Mouse (Mus musculus) heart, embryonic 13.5 days (tissue): ENCODE results near the gene Taok3. TPM values are rescaled to one million over a fixed set of nuclear protein-coding genes. Genes with fewer than 3 reads are reported as not detected.

Source experiments
- ATAC-seq: fragments of 200-750 bp; cut with Nextera tagmentation; 2 replicates; pipeline ENCODE4 v1.8.0; 2017; ENCODE audit warnings: moderate TSS enrichment; ENCODE audit not compliant: insufficient number of reproducible peaks, low FRiP score, low TSS enrichment; ENCODE audit errors: extremely low read depth
- H3K27ac ChIP-seq: fragments of 300-500 bp; sonication (generic); replicated peaks from 2 replicates; pipeline ENCODE4 v1.5.1; 2015; ENCODE audit warnings: moderate library complexity, mild to moderate bottlenecking, inconsistent platforms
- H3K27me3 ChIP-seq: fragments of 300-500 bp; sonication (generic); replicated peaks from 2 replicates; pipeline ENCODE4 v1.6.1; 2015; ENCODE audit warnings: mild to moderate bottlenecking, inconsistent platforms
- H3K36me3 ChIP-seq: fragments of 300-500 bp; sonication (generic); 2 replicates; pipeline ENCODE4 v1.6.1; 2015; ENCODE audit warnings: mild to moderate bottlenecking, inconsistent platforms
- H3K4me1 ChIP-seq: fragments of 300-500 bp; sonication (generic); 2 replicates; pipeline ENCODE4 v1.6.1; 2015; ENCODE audit warnings: inconsistent platforms
- H3K4me2 ChIP-seq: fragments of 300-500 bp; sonication (generic); 2 replicates; pipeline ENCODE4 v1.6.1; 2015; ENCODE audit warnings: inconsistent platforms, mild to moderate bottlenecking, moderate library complexity
- H3K4me3 ChIP-seq: fragments of 300-500 bp; sonication (generic); 2 replicates; pipeline ENCODE4 v1.5.1; 2015; ENCODE audit warnings: moderate library complexity, mild to moderate bottlenecking, inconsistent platforms
- H3K9ac ChIP-seq: fragments of 300-500 bp; sonication (generic); 2 replicates; pipeline ENCODE4 v1.6.1; 2015; ENCODE audit warnings: inconsistent platforms, mild to moderate bottlenecking, moderate library complexity
- H3K9me3 ChIP-seq: fragments of 300-500 bp; sonication (generic); 2 replicates; pipeline ENCODE4 v1.6.1; 2016; ENCODE audit warnings: inconsistent platforms
- WGBS: fragments of 180-500 bp; shearing (Covaris S2); methylation state at CpG from one replicate; pipeline ENCODE4 v1.1.7; 2015; ENCODE audit warnings: mixed read lengths; 5-methylcytosine and 5-hydroxymethylcytosine counted together
- polyA plus RNA-seq: library from polyadenylated mRNA; unstranded; fragments of >200 nt; fragmentation: Nextera tagmentation; extraction: Ambion mirVana; gene quantifications from 2 replicates; pipeline ENCODE4 v1.2.1, GENCODE M21; 2015

The Taok3 gene
- polyA plus RNA-seq, 1 experiment from 2014 or later: 8.5 TPM

DNA sequence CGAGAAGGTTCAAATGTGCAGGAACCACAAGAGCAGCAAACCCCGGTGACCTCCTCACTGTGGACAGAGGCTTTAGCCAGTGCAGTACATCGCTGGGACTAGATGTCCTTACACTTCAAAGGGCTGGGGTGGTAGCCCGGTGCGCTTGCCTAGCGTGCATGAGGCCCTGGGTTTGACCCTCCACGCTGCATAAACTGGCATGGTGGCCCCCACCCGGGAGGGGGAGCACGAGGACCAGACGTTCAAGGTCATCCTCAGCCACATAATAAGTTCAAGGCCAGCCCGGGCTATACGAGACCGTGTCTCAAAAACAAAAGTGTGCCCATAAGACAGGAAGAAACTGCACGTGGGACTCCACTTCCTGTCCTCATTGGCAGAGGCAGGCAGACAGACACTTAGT is 148.0 kb downstream of the Taok3 start:
- H3K4me1 ChIP-seq: no peaks in the 10 kb centered on the region
- WGBS: 76% methylated on average over 14 of the region's 14 CpGs
- H3K36me3 ChIP-seq: peaks cover 35% of the 10 kb centered on the region
- no peak overlapping the region for H3K27ac ChIP-seq
- H3K4me2 ChIP-seq: no peak overlapping the region
- H3K9me3 ChIP-seq: 0 out of 2 replicates have a peak, but pooled peaks cover 5% of the 10 kb centered on the region
- no peaks in the 10 kb centered on the region for H3K27me3 ChIP-seq
- no peak for ATAC-seq
- no peak overlapping the region for H3K9ac ChIP-seq
- H3K4me3 ChIP-seq: no peak overlapping the region

DNA sequence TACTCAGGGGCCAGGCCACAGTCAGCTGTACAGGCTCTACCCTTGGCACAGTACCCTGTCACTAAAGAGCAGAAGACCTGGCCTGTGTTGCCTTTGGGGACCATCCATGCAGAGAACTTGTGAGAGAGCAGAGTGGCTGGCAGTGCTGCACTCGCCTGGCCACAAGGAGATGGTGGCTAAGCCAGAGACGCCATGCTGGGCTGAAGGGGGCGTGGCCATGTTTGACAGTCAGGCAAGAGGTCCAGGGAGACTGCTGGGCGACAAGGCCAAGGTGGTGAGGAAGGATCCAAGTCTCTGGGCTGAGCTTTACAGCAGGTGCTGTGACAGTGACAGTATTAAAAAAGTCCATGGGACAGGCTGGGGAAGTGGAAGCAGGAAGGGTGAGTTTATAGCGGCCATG is 148.8 kb downstream of the Taok3 start:
- Histone ChIP-seq H3K9me3 (0 out of 2 replicates have a peak, but pooled peaks cover 2% of the 10 kb centered on the region), H3K27ac (no peak overlapping the region), H3K4me1 (no peaks in the 10 kb centered on the region), H3K27me3 (no peaks in the 10 kb centered on the region), H3K36me3 (peaks cover 27% of the 10 kb centered on the region), H3K4me3 (no peak overlapping the region), H3K4me2 (no peak overlapping the region), H3K9ac (no peak overlapping the region)
- no peak for ATAC-seq
- 51% methylated on average over 5 of the region's 5 CpGs for WGBS

DNA sequence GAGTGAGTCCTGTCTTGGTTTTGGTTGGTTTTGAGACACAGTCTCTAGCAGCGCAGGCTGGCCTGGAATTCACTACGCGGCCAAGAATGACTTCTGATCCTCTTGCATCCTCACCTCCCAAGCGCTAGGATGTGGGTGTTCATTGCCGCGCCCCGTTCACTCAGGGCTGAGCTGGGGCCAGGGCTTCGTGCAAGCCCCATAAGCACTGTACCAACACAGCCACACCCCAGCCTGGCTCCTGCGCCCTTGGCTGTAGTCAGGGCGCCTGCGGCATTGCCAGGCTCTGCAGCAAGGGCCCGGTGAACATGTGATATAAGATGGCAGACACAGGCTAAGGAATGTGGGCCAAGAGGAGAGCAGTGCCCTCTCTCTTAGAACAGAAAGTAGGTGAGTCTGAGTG is 149.5 kb downstream of the Taok3 start:
- no peak overlapping the region for H3K27ac ChIP-seq
- ATAC-seq: no peak
- H3K36me3 ChIP-seq: peaks cover 21% of the 10 kb centered on the region
- H3K27me3 ChIP-seq: no peaks in the 10 kb centered on the region
- no peak overlapping the region for H3K4me3 ChIP-seq
- H3K9ac ChIP-seq: no peak overlapping the region
- peaks cover 3% of the 10 kb centered on the region; the same call in 1 of the 2 replicates for H3K4me1 ChIP-seq
- no peak overlapping the region for H3K4me2 ChIP-seq
- no peaks in the 10 kb centered on the region for H3K9me3 ChIP-seq
- WGBS: 90% methylated on average over 12 of the region's 12 CpGs

DNA sequence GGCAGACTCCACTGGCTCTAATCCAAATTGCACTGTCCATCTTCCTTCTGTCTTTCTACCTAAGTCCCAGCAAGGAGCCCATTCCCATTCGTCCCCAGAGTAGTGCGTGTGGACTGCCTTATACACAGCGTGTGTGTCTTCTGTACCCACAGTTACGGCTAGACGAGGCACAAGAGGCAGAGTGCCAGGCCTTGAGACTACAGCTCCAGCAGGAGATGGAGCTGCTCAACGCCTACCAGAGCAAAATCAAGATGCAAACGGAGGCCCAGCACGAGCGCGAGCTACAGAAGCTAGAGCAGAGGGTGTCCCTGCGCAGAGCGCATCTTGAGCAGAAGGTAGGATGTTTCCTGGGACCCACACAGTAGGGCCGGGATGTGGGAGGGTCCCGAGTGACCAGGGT is 152.0 kb downstream of the Taok3 start:
- Histone ChIP-seq H3K4me2 (no peak overlapping the region), H3K36me3 (peaks cover 5% of the 10 kb centered on the region; the same call in 1 of the 2 replicates), H3K9ac (no peak overlapping the region), H3K27me3 (no peaks in the 10 kb centered on the region), H3K4me1 (peaks cover 3% of the 10 kb centered on the region; the same call in 1 of the 2 replicates), H3K9me3 (no peaks in the 10 kb centered on the region), H3K4me3 (no peak overlapping the region), H3K27ac (no peak overlapping the region)
- ATAC-seq: no peak
- WGBS: 86% methylated on average over 14 of the region's 14 CpGs

- WGBS: 73% methylated on average over 5 of the region's 5 CpGs
- peaks cover 15% of the 10 kb centered on the region for H3K4me1 ChIP-seq
- no peak for ATAC-seq
- peaks cover 5% of the 10 kb centered on the region; the same call in 1 of the 2 replicates for H3K36me3 ChIP-seq
- no peak overlapping the region for H3K4me2 ChIP-seq
- H3K9ac ChIP-seq: no peak overlapping the region
- H3K27me3 ChIP-seq: no peaks in the 10 kb centered on the region
- no peak overlapping the region for H3K4me3 ChIP-seq
- no peak overlapping the region for H3K27ac ChIP-seq
- no peaks in the 10 kb centered on the region for H3K9me3 ChIP-seq
These were observed 154.9 kb downstream of the Taok3 start for GRCm38 (mm10) chr5:117274817-117275216.

GRCm38 (mm10) chr5:117277784-117278183 is 157.9 kb downstream of the Taok3 start:
- Histone ChIP-seq H3K9me3 (no peaks in the 10 kb centered on the region), H3K27ac (no peak overlapping the region), H3K9ac (no peak overlapping the region), H3K27me3 (no peaks in the 10 kb centered on the region), H3K4me2 (no peak overlapping the region), H3K4me3 (no peak overlapping the region), H3K4me1 (peaks cover 21% of the 10 kb centered on the region), H3K36me3 (peaks cover 20% of the 10 kb centered on the region)
- no peak for ATAC-seq
- WGBS: 92% methylated on average over 6 of the region's 6 CpGs

DNA sequence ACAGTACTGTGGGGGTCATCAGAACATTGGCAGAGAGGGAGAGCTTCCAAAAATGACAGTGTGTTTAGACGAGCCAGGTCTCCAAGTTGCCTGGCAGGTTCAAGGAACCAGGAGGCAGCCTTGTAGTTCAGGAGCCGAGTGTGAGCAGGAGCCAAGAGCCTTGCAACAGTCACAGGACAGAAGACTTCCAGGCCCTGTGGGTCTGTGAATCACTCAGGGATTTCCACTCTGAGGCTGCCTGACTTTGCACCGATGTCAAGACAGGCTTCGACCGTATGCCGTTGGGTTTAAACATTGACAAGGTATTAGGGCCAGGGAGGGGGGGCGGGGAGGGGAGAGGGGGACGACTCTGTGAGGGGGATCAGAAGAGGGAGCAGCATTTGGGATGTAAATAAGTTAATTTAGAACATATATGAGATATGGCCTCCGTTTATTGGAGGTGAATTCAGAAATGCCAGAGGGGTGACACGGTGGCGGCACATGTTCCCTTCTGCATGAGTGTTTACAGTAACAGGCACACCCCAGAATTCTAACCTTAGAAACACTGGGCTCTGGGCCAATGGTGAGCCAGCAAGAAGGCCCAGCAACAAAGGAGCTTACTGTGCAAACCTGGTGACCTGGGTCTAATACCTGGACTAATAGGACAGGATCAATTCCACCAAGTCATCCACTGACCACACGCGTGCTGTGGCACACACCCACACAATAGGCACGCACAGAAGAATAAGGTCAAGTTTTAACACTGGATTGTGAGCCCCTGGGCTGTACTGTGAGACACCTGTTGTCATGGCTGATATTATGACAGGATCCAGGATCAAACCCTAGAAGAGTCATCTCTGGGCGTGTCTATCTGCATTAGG is 159.1 kb downstream of the Taok3 start:
- Histone ChIP-seq H3K27me3 (no peaks in the 10 kb centered on the region), H3K4me3 (no peak overlapping the region), H3K9me3 (no peaks in the 10 kb centered on the region), H3K4me2 (no peak overlapping the region), H3K27ac (no peak overlapping the region), H3K9ac (no peak overlapping the region), H3K36me3 (peaks cover 31% of the 10 kb centered on the region), H3K4me1 (peaks cover 20% of the 10 kb centered on the region)
- ATAC-seq: no peak
- WGBS: 82% methylated on average over 15 of the region's 15 CpGs

- peaks cover 37% of the 10 kb centered on the region for H3K36me3 ChIP-seq
- H3K27ac ChIP-seq: 0 out of 2 replicates have a peak overlapping the region, but pooled peaks have one; percentile 9
- no peaks in the 10 kb centered on the region for H3K27me3 ChIP-seq
- no peak overlapping the region for H3K4me3 ChIP-seq
- no peak overlapping the region for H3K9ac ChIP-seq
- no peak for ATAC-seq
- 35% methylated on average over 4 of the region's 4 CpGs for WGBS
- H3K4me2 ChIP-seq: no peak overlapping the region
- H3K4me1 ChIP-seq: peaks cover 24% of the 10 kb centered on the region
- no peaks in the 10 kb centered on the region for H3K9me3 ChIP-seq
These were observed 159.7 kb downstream of the Taok3 start for GRCm38 (mm10) chr5:117279669-117280050.

- H3K9ac ChIP-seq: no peak overlapping the region
- H3K27ac ChIP-seq: no peak overlapping the region
- H3K4me2 ChIP-seq: no peak overlapping the region
- no peak overlapping the region for H3K4me3 ChIP-seq
- WGBS: 85% methylated on average over 10 of the region's 10 CpGs
- H3K4me1 ChIP-seq: peaks cover 43% of the 10 kb centered on the region
- peaks cover 51% of the 10 kb centered on the region for H3K36me3 ChIP-seq
- no peak for ATAC-seq
- H3K27me3 ChIP-seq: no peaks in the 10 kb centered on the region
- H3K9me3 ChIP-seq: no peaks in the 10 kb centered on the region
These were observed 161.6 kb downstream of the Taok3 start for GRCm38 (mm10) chr5:117281536-117281935.

- WGBS: 86% methylated on average over 8 of the region's 8 CpGs
- Histone ChIP-seq H3K9me3 (no peaks in the 10 kb centered on the region), H3K27me3 (no peaks in the 10 kb centered on the region), H3K4me2 (no peak overlapping the region), H3K9ac (no peak overlapping the region), H3K36me3 (peaks cover 51% of the 10 kb centered on the region), H3K4me1 (peaks cover 45% of the 10 kb centered on the region), H3K27ac (no peak overlapping the region), H3K4me3 (no peak overlapping the region)
- ATAC-seq: no peak
These were observed 162.4 kb downstream of the Taok3 start for GRCm38 (mm10) chr5:117282360-117282759.

GRCm38 (mm10) chr5:117284029-117284428 is 164.1 kb downstream of the Taok3 start:
- no peak overlapping the region for H3K4me3 ChIP-seq
- peaks cover 51% of the 10 kb centered on the region for H3K36me3 ChIP-seq
- no peak overlapping the region for H3K27ac ChIP-seq
- H3K9me3 ChIP-seq: no peaks in the 10 kb centered on the region
- H3K9ac ChIP-seq: no peak overlapping the region
- WGBS: 66% methylated on average over 9 of the region's 9 CpGs
- ATAC-seq: no peak
- peaks cover 49% of the 10 kb centered on the region for H3K4me1 ChIP-seq
- no peak overlapping the region for H3K4me2 ChIP-seq
- H3K27me3 ChIP-seq: no peaks in the 10 kb centered on the region

- H3K36me3 ChIP-seq: peaks cover 51% of the 10 kb centered on the region
- no peak overlapping the region for H3K4me2 ChIP-seq
- H3K9ac ChIP-seq: no peak overlapping the region
- no peak overlapping the region for H3K4me3 ChIP-seq
- H3K27me3 ChIP-seq: no peaks in the 10 kb centered on the region
- WGBS: 46% methylated on average over 7 of the region's 7 CpGs
- H3K27ac ChIP-seq: no peak overlapping the region
- ATAC-seq: no peak
- H3K9me3 ChIP-seq: no peaks in the 10 kb centered on the region
- H3K4me1 ChIP-seq: peaks cover 42% of the 10 kb centered on the region
These were observed 164.8 kb downstream of the Taok3 start for GRCm38 (mm10) chr5:117284682-117285081.
